In genomic region chr19:60782034-60782433, GRCm38 (mm10) we compare ENCODE assay signal across 24 mouse cellular contexts. TPM values are rescaled to one million over a fixed set of nuclear protein-coding genes. Genes with fewer than 3 reads are reported as not detected.
DNase-seq lines count a peak whose midpoint lies in the region; ATAC-seq and TF ChIP-seq lines count a peak whose summit lies in the region.
"Had no signal": no experiment of that assay in that cellular context is flagged by ENCODE, and none has a peak within 500 bp of the region (broad histone marks: within the 10 kb centered on the region; RNA-seq: fewer than 3 reads in every experiment).

No protein-coding gene starts in this region.

- H3K36me3 ChIP-seq in CH12.LX (replicated peaks in 1 of 2; ENCODE audit: control insufficient read depth in 1 of 2, insufficient read depth in 1 of 2, low read length in 1 of 2) (peaks cover 17 to 69% of the 10 kb centered on the region in 2 experiments), MEL (ENCODE audit: control insufficient read depth in 1 of 2, insufficient read depth in 2 of 2, low read length in 2 of 2) (peaks cover 74 to 81% of the 10 kb centered on the region in 2 experiments), myocyte (ENCODE audit: control insufficient read depth, insufficient read depth) (peaks cover 54% of the 10 kb centered on the region)
- H3K36me3 ChIP-seq in lung, postnatal 0 days (ENCODE audit: insufficient read depth, low read length) = peaks cover 23% of the 10 kb centered on the region; the same call in 1 of the 2 replicates

- TF ChIP-seq EP300 in CH12.LX (IDR thresholded peaks at IDR 0.05; ENCODE audit: low read length) = no peak
- TF ChIP-seq EP300 in MEL (IDR thresholded peaks at IDR 0.05; ENCODE audit: low read depth in 1 of 2, low read length in 2 of 2) = no peak
- TF ChIP-seq EP300 in lung, postnatal 0 days (IDR thresholded peaks at IDR 0.05) = no peak

- no peak overlapping the region for H3K27ac ChIP-seq in CH12.LX (ENCODE audit: insufficient read depth, low read depth)
- no peak overlapping the region for H3K27ac ChIP-seq in MEL (ENCODE audit: control insufficient read depth, low read depth, low read length)
- H3K27ac ChIP-seq in lung, postnatal 0 days (ENCODE audit: low read length) = no peak overlapping the region
- H3K27ac ChIP-seq: embryonic facial prominence, embryonic 13.5 days; embryonic facial prominence, embryonic 15.5 days; forebrain, embryonic 10.5 days; forebrain, embryonic 12.5 days had no signal

- H3K27me3 ChIP-seq in CH12.LX (replicated peaks) (no peaks in the 10 kb centered on the region), MEL (ENCODE audit: control insufficient read depth in 1 of 2, insufficient read depth in 2 of 2, low read length in 2 of 2) (no peaks in the 10 kb centered on the region), myocyte (ENCODE audit: control insufficient read depth, insufficient read depth, insufficient read length) (no peaks in the 10 kb centered on the region)
- H3K27me3 ChIP-seq in lung, postnatal 0 days (replicated peaks; ENCODE audit: insufficient read depth, low read length) = no peaks in the 10 kb centered on the region
- H3K27me3 ChIP-seq: embryonic facial prominence, embryonic 13.5 days; embryonic facial prominence, embryonic 15.5 days; forebrain, embryonic 12.5 days had no signal

- in situ Hi-C loops in CH12.LX (cut with MboI; ENCODE audit: low pct_ligation_motif_present, low pct_unique_long_range_greater_than_20kb, low sequenced_read_pairs) = no loop called here

- H3K79me2 ChIP-seq in CH12.LX (replicated peaks; ENCODE audit: control insufficient read depth, extremely low read depth, insufficient read depth, poor library complexity, severe bottlenecking) (peaks cover 64% of the 10 kb centered on the region), MEL (ENCODE audit: control insufficient read depth, insufficient read depth, low read length, poor library complexity) (peaks cover 58% of the 10 kb centered on the region), myocyte (ENCODE audit: control insufficient read depth, insufficient read depth) (peaks cover 94% of the 10 kb centered on the region)

- H3K9me3 ChIP-seq in CH12.LX (replicated peaks; ENCODE audit: low read length) = no peaks in the 10 kb centered on the region
- no peaks in the 10 kb centered on the region for H3K9me3 ChIP-seq in MEL (replicated peaks; ENCODE audit: insufficient read depth, low read length)
- no peaks in the 10 kb centered on the region for H3K9me3 ChIP-seq in lung, postnatal 0 days (ENCODE audit: low read length)
- H3K9me3 ChIP-seq: embryonic facial prominence, embryonic 13.5 days; embryonic facial prominence, embryonic 15.5 days; forebrain, embryonic 10.5 days; forebrain, embryonic 12.5 days; G1E had no signal

- H3K4me2 ChIP-seq in CH12.LX (ENCODE audit: insufficient read depth, low read depth, poor library complexity, severe bottlenecking) (no peak overlapping the region), myocyte (ENCODE audit: low read depth) (no peak overlapping the region)
- no peak overlapping the region for H3K4me2 ChIP-seq in lung, postnatal 0 days (replicated peaks; ENCODE audit: low read depth, low read length)
- H3K4me2 ChIP-seq: embryonic facial prominence, embryonic 13.5 days; embryonic facial prominence, embryonic 15.5 days; forebrain, embryonic 12.5 days had no signal

- dilution Hi-C loops in CH12.LX (cut with MboI; ENCODE audit: extremely low pct_ligation_motif_present, extremely low pct_unique_long_range_greater_than_20kb, low sequenced_read_pairs) = no loop called here

- DNase-seq in CH12.LX (ENCODE audit: extremely low read depth) (no peak), MEL (ENCODE audit: low read depth, low spot score) (no peak)
- peak; percentile 68 for DNase-seq in fat pad, adult 2 months (ENCODE audit: extremely low read depth, low read depth, low spot score)
- DNase-seq in lung, adult 18-20 months = no peak
- DNase-seq in lung, postnatal 0 days (ENCODE audit: low spot score) = no peak
- no peak for DNase-seq in kidney, postnatal 10 days
- DNase-seq: adrenal gland, adult 2 months; adrenal gland, postnatal 10 days; adrenal gland, postnatal 25 days; cerebellum, adult 11 months; cerebellum, adult 18-20 months; cerebellum, adult 8-10 months; cerebellum, adult 9-11 months; cerebellum, postnatal 14 days; cerebellum, postnatal 36 days; embryo, embryonic 11 days had no signal

- TF ChIP-seq RAD21 in CH12.LX (IDR thresholded peaks at IDR 0.05; ENCODE audit: low read depth, low read length) (no peak), MEL (IDR thresholded peaks at IDR 0.05; ENCODE audit: low read depth, low read length) (no peak)

- H3K4me3 ChIP-seq in CH12.LX (replicated peaks in 1 of 3; ENCODE audit: low read depth in 2 of 3, low read length in 2 of 3, poor library complexity in 1 of 3) (no peak overlapping the region), MEL (ENCODE audit: control insufficient read depth in 1 of 2, insufficient read depth in 1 of 2, low read depth in 2 of 2, low read length in 2 of 2) (no peak overlapping the region), myocyte (no peak overlapping the region)
- H3K4me3 ChIP-seq in lung, postnatal 0 days (ENCODE audit: low read depth, low read length) = no peak overlapping the region
- H3K4me3 ChIP-seq: embryonic facial prominence, embryonic 13.5 days; embryonic facial prominence, embryonic 15.5 days; forebrain, embryonic 10.5 days; forebrain, embryonic 12.5 days had no signal

- H3K4me1 ChIP-seq in CH12.LX (ENCODE audit: control insufficient read depth in 1 of 2, insufficient read depth in 2 of 2) (peaks cover 0 to 51% of the 10 kb centered on the region in 2 experiments; a peak in 2 of 4 replicates), MEL (ENCODE audit: control insufficient read depth in 1 of 2, insufficient read depth in 2 of 2, low read length in 2 of 2) (peaks cover 16 to 25% of the 10 kb centered on the region in 2 experiments)
- H3K4me1 ChIP-seq in lung, postnatal 0 days (ENCODE audit: insufficient read depth, low read depth, low read length) = 0 out of 2 replicates have a peak, but pooled peaks cover 6% of the 10 kb centered on the region

- ATAC-seq in lung, postnatal 0 days = no peak
- ATAC-seq: forebrain, embryonic 14.5 days; forebrain, embryonic 16.5 days had no signal

- TF ChIP-seq POLR2A in CH12.LX (IDR thresholded peaks at IDR 0.05; ENCODE audit: low read depth, low read length) = no peak
- TF ChIP-seq POLR2A in MEL (IDR thresholded peaks at IDR 0.05; ENCODE audit: control insufficient read depth in 1 of 2, insufficient read depth in 1 of 2, low read depth in 1 of 2, low read length in 2 of 2, poor library complexity in 1 of 2) = no peak
- TF ChIP-seq POLR2A in myocyte (IDR thresholded peaks at IDR 0.05; ENCODE audit: insufficient read length, low read depth) = no peak

- 75% methylated on average over 3 of the region's 3 CpGs for WGBS in lung, postnatal 0 days

- TF ChIP-seq CTCF in CH12.LX (conservative IDR thresholded peaks at IDR 0.05 in 1 of 2, IDR thresholded peaks at IDR 0.05 in 1 of 2; ENCODE audit: low read depth in 2 of 2, low read length in 2 of 2) (no peak), MEL (IDR thresholded peaks at IDR 0.05 in 2 of 3, conservative IDR thresholded peaks at IDR 0.05 in 1 of 3; ENCODE audit: control insufficient read depth in 1 of 3, insufficient read depth in 1 of 3, low read depth in 2 of 3, low read length in 3 of 3, poor library complexity in 1 of 3, severe bottlenecking in 1 of 3) (no peak)
- TF ChIP-seq CTCF in lung, postnatal 0 days (IDR thresholded peaks at IDR 0.05) = no peak

- H3K9ac ChIP-seq in CH12.LX (ENCODE audit: insufficient read depth, low read depth) (peak overlapping the region; percentile 39; the same call in 1 of the 2 replicates), MEL (ENCODE audit: control insufficient read depth, low read depth, low read length, poor library complexity, severe bottlenecking) (no peak overlapping the region)
- H3K9ac ChIP-seq in lung, postnatal 0 days (replicated peaks; ENCODE audit: low read depth) = no peak overlapping the region
- H3K9ac ChIP-seq: embryonic facial prominence, embryonic 13.5 days; embryonic facial prominence, embryonic 15.5 days; forebrain, embryonic 12.5 days had no signal

- H3ac ChIP-seq in myocyte (ENCODE audit: control insufficient read depth, insufficient read length) = no peak overlapping the region

TF ChIP-seq in CH12.LX, 34 proteins besides CTCF, POLR2A, EP300 and RAD21 (continues in another document):
- TF ChIP-seq JUND (conservative IDR thresholded peaks at IDR 0.05; ENCODE audit: low read depth, low read length) = no peak
- TF ChIP-seq UBTF (IDR thresholded peaks at IDR 0.05; ENCODE audit: low read depth, low read length) = no peak

TF ChIP-seq in MEL, 35 proteins besides CTCF, POLR2A, EP300 and RAD21 (continues in another document):
- 0 out of 2 replicates have a peak, but pooled peaks have one; percentile 22 for TF ChIP-seq ZMIZ1 (IDR thresholded peaks at IDR 0.05; ENCODE audit: low read depth, low read length)

RNA-seq across cellular contexts. Expression of gene Eif3a, which starts 8.4 kb away (rescaled TPM):
- 213 and 240 TPM in 2 replicates for total RNA-seq in CH12.LX (2012; rRNA removed)
- total RNA-seq in CH12.LX (2014; rRNA removed) = 120 and 128 TPM in 2 replicates
- 372 and 420 TPM in 2 replicates for polyA plus RNA-seq in CH12.LX (2012; ENCODE audit: insufficient read length, low read depth)
- total RNA-seq in MEL (2012; rRNA removed) = 331 and 352 TPM in 2 replicates
- 100 to 1,000 TPM; 424 to 914 TPM for polyA plus RNA-seq in MEL (2012; ENCODE audit: insufficient read depth in 1 of 2, insufficient read length in 2 of 2, low read depth in 1 of 2, low replicate concordance in 2 of 2, missing spikeins in 1 of 2)
- 67.9 TPM for polyA plus RNA-seq in myocyte (2012; fragmentation: generic; extraction: Trizol)
- 67.1 and 75.8 TPM in 2 replicates for polyA plus RNA-seq in lung, postnatal 0 days (2015; fragmentation: Nextera tagmentation; extraction: Ambion mirVana)

RNA-seq across cellular contexts. Expression of gene Nanos1, which starts 26.2 kb away (rescaled TPM):
- total RNA-seq in CH12.LX (2012; rRNA removed) (1.3 and 1.7 TPM in 2 replicates), CH12.LX (2014; rRNA removed) (3.1 and 3.2 TPM in 2 replicates), MEL (2012; rRNA removed) (3.8 and 4.5 TPM in 2 replicates)
- polyA plus RNA-seq in CH12.LX (2012; ENCODE audit: insufficient read length, low read depth) (0.91 and 1.2 TPM in 2 replicates), MEL (2012; ENCODE audit: insufficient read depth in 1 of 2, insufficient read length in 2 of 2, low read depth in 1 of 2, low replicate concordance in 2 of 2, missing spikeins in 1 of 2) (1 to 10 TPM in 1 of 2 experiments, not detected in 1; 4.6 TPM), myocyte (2012; fragmentation: generic; extraction: Trizol) (0.38 TPM)
- polyA plus RNA-seq in lung, postnatal 0 days (2015; fragmentation: Nextera tagmentation; extraction: Ambion mirVana) = 0.55 and 0.64 TPM in 2 replicates

RNA-seq across cellular contexts. Expression of gene Fam45a, which starts 29.4 kb away (rescaled TPM):
- total RNA-seq in CH12.LX (2012; rRNA removed) (16.2 TPM in 2 replicates), CH12.LX (2014; rRNA removed) (24.4 and 29.8 TPM in 2 replicates), MEL (2012; rRNA removed) (12.1 and 13.0 TPM in 2 replicates)
- polyA plus RNA-seq in CH12.LX (2012; ENCODE audit: insufficient read length, low read depth) (27.3 and 35.2 TPM in 2 replicates), MEL (2012; ENCODE audit: insufficient read depth in 1 of 2, insufficient read length in 2 of 2, low read depth in 1 of 2, low replicate concordance in 2 of 2, missing spikeins in 1 of 2) (10 to 100 TPM in 1 of 2 experiments, not detected in 1; 20.4 TPM), myocyte (2012; fragmentation: generic; extraction: Trizol) (13.4 TPM)
- 22.4 and 23.4 TPM in 2 replicates for polyA plus RNA-seq in lung, postnatal 0 days (2015; fragmentation: Nextera tagmentation; extraction: Ambion mirVana)

Comparison
In these comparisons a context has a peak if more than half of its experiments do, and no peak if none do; other contexts are left out.
1. Of the 35 proteins assayed by ChIP-seq in both MEL and CH12.LX: peak only in MEL: ZMIZ1; only in CH12.LX: none; in both: none; in neither: 34.